In the genomic region with DNA sequence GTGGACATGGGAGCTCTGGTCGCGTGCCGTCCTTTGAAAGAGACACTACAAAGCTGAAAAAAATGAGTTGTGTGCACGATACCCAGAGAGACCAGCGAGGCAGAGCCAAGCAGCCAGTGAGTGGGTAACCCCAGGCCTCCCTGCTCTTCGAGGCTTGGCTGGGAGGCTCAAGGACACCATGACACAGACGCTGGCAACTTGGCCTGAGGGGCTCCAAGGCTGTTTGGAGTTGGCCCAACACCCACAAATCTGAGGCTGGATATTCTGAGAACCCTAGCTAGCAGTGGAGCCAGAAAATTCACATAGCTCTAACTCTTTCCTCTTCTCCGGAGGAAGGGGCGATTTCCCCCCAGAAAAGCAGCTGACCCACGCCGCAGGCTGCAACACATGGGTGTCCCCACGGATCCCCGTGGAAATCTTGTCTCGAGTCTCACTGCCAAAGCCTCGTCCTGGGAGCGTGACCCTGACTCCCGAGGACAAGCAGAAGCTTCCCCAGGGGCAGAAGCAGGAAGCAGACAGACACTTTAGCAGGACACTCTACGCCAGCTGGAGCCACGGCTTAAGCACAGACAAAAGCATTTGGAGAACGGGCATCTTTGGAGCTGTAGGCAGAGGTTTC, we compare ENCODE assay signal across 9 mouse cellular contexts. TPM values are rescaled to one million over a fixed set of nuclear protein-coding genes. Genes with fewer than 3 reads are reported as not detected.
DNase-seq lines count a peak whose midpoint lies in the region; ATAC-seq lines count a peak whose summit lies in the region.
"Had no signal": no experiment of that assay in that cellular context is flagged by ENCODE, and none has a peak within 500 bp of the region (broad histone marks: within the 10 kb centered on the region; RNA-seq: fewer than 3 reads in every experiment).

No protein-coding gene starts in this region.

- H3K9me3 ChIP-seq in kidney, embryonic 15.5 days (replicated peaks), result no peaks in the 10 kb centered on the region
- H3K9me3 ChIP-seq in stomach, embryonic 16.5 days (replicated peaks; ENCODE audit: control insufficient read depth, low read length), result no peaks in the 10 kb centered on the region
- H3K9me3 ChIP-seq: midbrain, embryonic 12.5 days had no signal

- H3K4me1 ChIP-seq in kidney, embryonic 15.5 days, result peaks cover 32% of the 10 kb centered on the region
- H3K4me1 ChIP-seq in stomach, embryonic 16.5 days (ENCODE audit: control insufficient read depth, insufficient read depth, low read length), result peaks cover 35% of the 10 kb centered on the region

- peak; percentile 70 for DNase-seq in ovary, postnatal 36 days (ENCODE audit: low spot score)
- DNase-seq in ovary, postnatal 14 days (ENCODE audit: low spot score), result no peak
- peak; percentile 64 for DNase-seq in gastrocnemius, postnatal 14 days
- no peak for DNase-seq in T-cell, adult 2 months (ENCODE audit: low spot score)

- intact Hi-C loops in gastrocnemius, postnatal 14 days (cut with DNase I; ENCODE audit: low total_unique reads), result loop anchor here (10.0 kb wide), 1 partner anchor 277 kb away; no protein-coding TSS in a partner anchor

- no peak overlapping the region for H3K4me3 ChIP-seq in kidney, embryonic 15.5 days (replicated peaks)
- no peak overlapping the region for H3K4me3 ChIP-seq in stomach, embryonic 16.5 days (replicated peaks; ENCODE audit: low read length)
- H3K4me3 ChIP-seq: midbrain, embryonic 12.5 days had no signal

- WGBS in kidney, embryonic 15.5 days, result 53% methylated on average over 20 of the region's 20 CpGs
- WGBS in stomach, embryonic 16.5 days, result 47% methylated on average over 20 of the region's 20 CpGs

- H3K27me3 ChIP-seq in kidney, embryonic 15.5 days, result no peaks in the 10 kb centered on the region
- no peaks in the 10 kb centered on the region for H3K27me3 ChIP-seq in stomach, embryonic 16.5 days (ENCODE audit: control insufficient read depth, insufficient read depth, low read length)
- H3K27me3 ChIP-seq: midbrain, embryonic 12.5 days had no signal

- no peak overlapping the region for H3K9ac ChIP-seq in kidney, embryonic 15.5 days
- H3K9ac ChIP-seq in stomach, embryonic 16.5 days (ENCODE audit: low read length), result peak overlapping the region; percentile 64
- H3K9ac ChIP-seq: midbrain, embryonic 12.5 days had no signal

- H3K27ac ChIP-seq in kidney, embryonic 15.5 days, result peak overlapping the region; percentile 85
- peak overlapping the region; percentile 91 for H3K27ac ChIP-seq in stomach, embryonic 16.5 days (ENCODE audit: low read length)
- H3K27ac ChIP-seq: midbrain, embryonic 12.5 days had no signal

- no peaks in the 10 kb centered on the region for H3K36me3 ChIP-seq in kidney, embryonic 15.5 days
- H3K36me3 ChIP-seq in stomach, embryonic 16.5 days (ENCODE audit: control insufficient read depth, insufficient read depth, low read length), result no peaks in the 10 kb centered on the region
- H3K36me3 ChIP-seq: midbrain, embryonic 12.5 days had no signal

- no peak overlapping the region for H3K4me2 ChIP-seq in kidney, embryonic 15.5 days
- H3K4me2 ChIP-seq in stomach, embryonic 16.5 days (ENCODE audit: low read depth, low read length), result 0 out of 2 replicates have a peak overlapping the region, but pooled peaks have one; percentile 2
- H3K4me2 ChIP-seq: midbrain, embryonic 12.5 days had no signal

- ATAC-seq in kidney, embryonic 15.5 days (replicated peaks; ENCODE audit: low FRiP score), result no peak
- ATAC-seq in stomach, embryonic 16.5 days (ENCODE audit: insufficient read depth, low FRiP score), result no peak
- no peak for ATAC-seq in cerebellum, adult (ENCODE audit: insufficient number of reproducible peaks, low FRiP score, low TSS enrichment)
- ATAC-seq in inflammation-experienced regulatory T-cells, adult 6 months, result no peak

RNA-seq across cellular contexts. Expression of a gene that starts 5.8 kb away (rescaled TPM):
- 100 to 1,000 TPM; 223 to 260 TPM for total RNA-seq in gastrocnemius, postnatal 14 days (2021)
- polyA plus RNA-seq in kidney, embryonic 15.5 days (2015; fragmentation: Nextera tagmentation; extraction: Ambion mirVana), result 75.3 and 112 TPM in 2 replicates
- polyA plus RNA-seq in stomach, embryonic 16.5 days (2015; fragmentation: Nextera tagmentation; extraction: Ambion mirVana), result 433 and 468 TPM in 2 replicates
- not detected for polyA plus RNA-seq in inflammation-experienced regulatory T-cells, adult 6 months (2017; shearing (Covaris generic))

Comparison
In these comparisons a context has a peak if more than half of its experiments do, and no peak if none do; other contexts are left out.
1. DNase-seq: peak in ovary, postnatal 36 days (single experiment) and gastrocnemius, postnatal 14 days (single experiment); none in ovary, postnatal 14 days (single experiment) and T-cell, adult 2 months (single experiment).
2. RNA of a gene that starts 5.8 kb away (polyA plus RNA-seq): 433 to 468 TPM in stomach, embryonic 16.5 days and 75.3 to 112 TPM in kidney, embryonic 15.5 days; not detected in inflammation-experienced regulatory T-cells, adult 6 months; every median in the first group is over 10 times any median in the second.